10 mouse cellular contexts compared by ENCODE assay signal in the genomic region with DNA sequence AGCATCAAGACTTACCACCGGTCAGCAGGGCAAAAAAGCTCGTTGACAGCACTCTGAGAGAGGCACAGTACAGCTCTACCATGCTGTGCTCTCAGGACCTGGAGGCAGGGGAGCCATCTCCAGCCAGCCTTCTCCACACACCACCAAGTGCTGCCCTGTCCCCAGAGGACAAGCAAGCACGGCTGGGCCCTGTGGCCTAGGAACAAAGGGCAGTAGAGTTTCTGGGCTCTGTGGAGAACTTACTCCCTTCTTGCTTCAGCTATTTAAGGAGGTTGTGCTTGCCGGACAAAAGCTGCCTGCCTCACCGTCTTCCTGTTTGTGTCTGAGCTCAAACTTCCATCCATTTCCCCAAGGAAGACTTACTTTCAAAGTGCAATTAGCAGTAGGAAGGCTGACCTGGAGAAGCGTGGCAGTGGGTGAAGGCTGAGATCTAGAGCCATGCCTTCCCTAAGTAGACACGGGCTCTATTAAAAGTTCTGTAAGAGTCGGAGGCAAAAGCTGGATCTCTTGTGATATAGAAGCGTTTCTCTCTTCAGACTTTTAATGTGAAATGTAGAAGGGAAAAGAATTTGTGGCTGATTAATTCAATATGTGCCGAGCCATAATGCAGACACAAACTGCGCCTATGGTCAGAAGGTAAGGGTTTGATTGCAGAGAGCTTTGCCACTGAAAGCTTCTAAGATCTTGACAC. TPM values are rescaled to one million over a fixed set of nuclear protein-coding genes. Genes with fewer than 3 reads are reported as not detected.
A peak's percentile ranks its signal among the peaks of the same experiment; 100 is the strongest.
DNase-seq lines count a peak whose midpoint lies in the region; ATAC-seq and TF ChIP-seq lines count a peak whose summit lies in the region.
"Had no signal": no experiment of that assay in that cellular context is flagged by ENCODE, and none has a peak within 500 bp of the region (broad histone marks: within the 10 kb centered on the region; RNA-seq: fewer than 3 reads in every experiment).

No protein-coding gene starts in this region.

- peaks cover 67% of the 10 kb centered on the region for H3K4me1 ChIP-seq in kidney, embryonic 15.5 days
- H3K4me1 ChIP-seq in heart, postnatal 0 days (ENCODE audit: control insufficient read depth, insufficient read depth) = peaks cover under 1% of the 10 kb centered on the region
- peaks cover 54% of the 10 kb centered on the region for H3K4me1 ChIP-seq in limb, embryonic 15.5 days

- H3K27ac ChIP-seq in kidney, embryonic 15.5 days = peak overlapping the region; percentile 83
- peak overlapping the region; percentile 79 for H3K27ac ChIP-seq in heart, postnatal 0 days (ENCODE audit: low read depth)
- peak overlapping the region; percentile 96 for H3K27ac ChIP-seq in limb, embryonic 15.5 days

- peak overlapping the region; percentile 29 for H3K4me3 ChIP-seq in kidney, embryonic 15.5 days (replicated peaks)
- peak overlapping the region; percentile 21 for H3K4me3 ChIP-seq in heart, postnatal 0 days (ENCODE audit: low read depth, low read length)
- H3K4me3 ChIP-seq in limb, embryonic 15.5 days = peak overlapping the region; percentile 46

- no peak for TF ChIP-seq EP300 in heart, postnatal 0 days (IDR thresholded peaks at IDR 0.05; ENCODE audit: low read depth)

- ATAC-seq in kidney, embryonic 15.5 days (replicated peaks; ENCODE audit: low FRiP score) = 0 out of 2 replicates have a peak, but pooled peaks have one; percentile 44
- ATAC-seq in heart, postnatal 0 days (ENCODE audit: insufficient read depth, low read depth) = peak; percentile 43; the same call in 1 of the 2 replicates
- ATAC-seq in limb, embryonic 15.5 days (ENCODE audit: insufficient number of reproducible peaks, low FRiP score, low TSS enrichment, low read depth) = peak; percentile 79

- DNase-seq in kidney, adult 8-10 months = no peak
- peak; percentile 30 for DNase-seq in embryo, embryonic 11.5 days (ENCODE audit: low read depth, low spot score)
- peak; percentile 20 for DNase-seq in heart, postnatal 0 days (ENCODE audit: low spot score)
- no peak for DNase-seq in cerebellum, postnatal 36 days
- DNase-seq in testis, postnatal 10 days (ENCODE audit: low spot score) = no peak
- DNase-seq in right cerebral cortex, postnatal 4 days = no peak
- DNase-seq: thymus, adult 18-20 months had no signal

- H3K9me3 ChIP-seq in kidney, embryonic 15.5 days (replicated peaks) = no peaks in the 10 kb centered on the region
- no peaks in the 10 kb centered on the region for H3K9me3 ChIP-seq in heart, postnatal 0 days (replicated peaks; ENCODE audit: control insufficient read depth, low read length)
- no peaks in the 10 kb centered on the region for H3K9me3 ChIP-seq in limb, embryonic 15.5 days

- 29% methylated on average over 11 of the region's 11 CpGs for WGBS in kidney, embryonic 15.5 days
- WGBS in heart, postnatal 0 days = 44% methylated on average over 11 of the region's 11 CpGs
- 18% methylated on average over 11 of the region's 11 CpGs for WGBS in limb, embryonic 15.5 days

- peak overlapping the region; percentile 50 for H3K4me2 ChIP-seq in kidney, embryonic 15.5 days
- peak overlapping the region; percentile 11 for H3K4me2 ChIP-seq in heart, postnatal 0 days (ENCODE audit: low read depth, low read length)
- H3K4me2 ChIP-seq in limb, embryonic 15.5 days = peak overlapping the region; percentile 51

- H3K9ac ChIP-seq in kidney, embryonic 15.5 days = peak overlapping the region; percentile 32; the same call in 1 of the 2 replicates
- peak overlapping the region; percentile 33; the same call in 1 of the 2 replicates for H3K9ac ChIP-seq in heart, postnatal 0 days (replicated peaks; ENCODE audit: low read depth, low read length)
- H3K9ac ChIP-seq in limb, embryonic 15.5 days = peak overlapping the region; percentile 52

- H3K27me3 ChIP-seq in kidney, embryonic 15.5 days = no peaks in the 10 kb centered on the region
- H3K27me3 ChIP-seq in heart, postnatal 0 days (ENCODE audit: control insufficient read depth, insufficient read depth, low read length) = no peaks in the 10 kb centered on the region
- no peaks in the 10 kb centered on the region for H3K27me3 ChIP-seq in limb, embryonic 15.5 days

- no peaks in the 10 kb centered on the region for H3K36me3 ChIP-seq in kidney, embryonic 15.5 days
- no peaks in the 10 kb centered on the region for H3K36me3 ChIP-seq in heart, postnatal 0 days (replicated peaks; ENCODE audit: control insufficient read depth, insufficient read depth, low read length)
- H3K36me3 ChIP-seq in limb, embryonic 15.5 days = no peaks in the 10 kb centered on the region
- H3K36me3 ChIP-seq: G1E had no signal

- no peak for TF ChIP-seq CTCF in heart, postnatal 0 days (IDR thresholded peaks at IDR 0.05; ENCODE audit: low read depth)

RNA-seq across cellular contexts. Expression of a gene that starts 53.3 kb away (rescaled TPM):
- 22.1 and 26.0 TPM in 2 replicates for polyA plus RNA-seq in kidney, embryonic 15.5 days (2015; fragmentation: Nextera tagmentation; extraction: Ambion mirVana)
- 7.7 and 13.0 TPM in 2 replicates for total RNA-seq in heart, postnatal 0 days (2014; rRNA removed; ENCODE audit: low replicate concordance)
- 4.1 and 4.2 TPM in 2 replicates for polyA plus RNA-seq in heart, postnatal 0 days (2015; fragmentation: Nextera tagmentation; extraction: Ambion mirVana)
- 41.5 and 42.0 TPM in 2 replicates for polyA plus RNA-seq in limb, embryonic 15.5 days (2015; fragmentation: Nextera tagmentation; extraction: Ambion mirVana)
- polyA plus RNA-seq: G1E had no signal

Comparison
In these comparisons a context has a peak if more than half of its experiments do, and no peak if none do; other contexts are left out.
1. DNase-seq: peak in embryo, embryonic 11.5 days (single experiment) and heart, postnatal 0 days (single experiment); none in kidney, adult 8-10 months (0 of 2), cerebellum, postnatal 36 days (0 of 2), testis, postnatal 10 days (single experiment) and right cerebral cortex, postnatal 4 days (single experiment).
2. Peak in every context shown above with its lines, with median percentiles within 50 percentile points of each other: ATAC-seq, H3K27ac ChIP-seq, H3K4me2 ChIP-seq, H3K4me3 ChIP-seq and H3K9ac ChIP-seq.